Mouse (Mus musculus): ENCODE data around the gene Gfra1. TPM values are rescaled to one million over a fixed set of nuclear protein-coding genes. Genes with fewer than 3 reads are reported as not detected.

Gene Gfra1
- polyA plus RNA-seq, 1 experiment = 0.09 TPM

DNA sequence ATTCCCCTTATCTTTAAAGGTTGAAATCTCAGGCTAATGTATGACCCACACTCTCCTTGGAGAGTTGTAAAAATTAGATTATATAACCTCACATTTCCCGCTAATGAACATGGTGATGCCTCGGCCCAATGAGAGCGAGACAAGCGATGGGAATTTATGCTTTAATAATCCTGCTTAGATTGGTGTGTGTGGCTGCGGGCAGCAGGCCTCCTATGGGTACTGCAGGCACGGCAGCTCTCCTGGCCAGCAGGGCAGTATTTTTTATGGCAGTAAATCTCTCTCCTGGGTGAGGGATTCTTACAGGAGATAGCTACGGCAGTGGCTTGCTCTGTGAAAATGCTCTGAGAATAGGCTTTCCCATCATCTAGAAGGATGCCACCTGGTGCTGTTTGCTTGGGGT lies 250.2 kb downstream of the Gfra1 start:
- TF ChIP-seq POLR2A (IDR thresholded peaks at IDR 0.05; ENCODE audit: low read depth, low read length) (no peak), CTCF (IDR thresholded peaks at IDR 0.05; ENCODE audit: extremely low read depth, insufficient read depth, insufficient read length, insufficient replicate concordance) (no peak)
- WGBS = 91% methylated on average over 7 of the region's 7 CpGs
- Histone ChIP-seq H3K4me1 (ENCODE audit: control insufficient read depth, insufficient read depth, insufficient read length) (no peaks in the 10 kb centered on the region), H3K27ac (ENCODE audit: insufficient read depth, low read length) (no peak overlapping the region), H3K36me3 (ENCODE audit: control insufficient read depth, insufficient read depth, low read length) (no peaks in the 10 kb centered on the region), H3K27me3 (ENCODE audit: control insufficient read depth, insufficient read depth, low read length) (no peaks in the 10 kb centered on the region), H3K4me3 (ENCODE audit: extremely low read depth, insufficient read depth, insufficient read length) (no peak overlapping the region)
- DNase-seq (ENCODE audit: low read depth in 1 of 2, low spot score in 2 of 2) = no peak

DNA sequence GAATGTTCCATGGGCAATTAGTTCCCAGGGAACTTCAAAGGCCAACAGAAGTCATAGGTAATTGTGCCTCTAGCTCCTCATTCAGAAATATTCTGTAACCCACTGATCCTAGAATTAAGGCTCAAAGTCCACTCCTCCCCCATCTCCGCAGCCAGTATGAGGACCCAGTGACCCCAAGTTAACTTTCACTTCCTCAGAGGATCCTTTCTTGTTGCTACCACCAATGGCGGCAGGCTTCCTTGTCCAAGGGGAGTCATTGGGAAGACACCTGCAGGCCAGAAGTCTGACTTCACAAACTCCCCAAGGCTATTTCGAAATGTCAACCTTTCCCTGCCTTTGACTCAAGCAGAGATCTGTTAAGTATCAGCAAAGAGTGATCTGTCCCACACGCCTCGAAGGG lies 253.1 kb downstream of the Gfra1 start:
- Histone ChIP-seq H3K27ac (ENCODE audit: insufficient read depth, low read length) (no peak overlapping the region), H3K4me1 (ENCODE audit: control insufficient read depth, insufficient read depth, insufficient read length) (no peaks in the 10 kb centered on the region), H3K27me3 (ENCODE audit: control insufficient read depth, insufficient read depth, low read length) (no peaks in the 10 kb centered on the region), H3K36me3 (ENCODE audit: control insufficient read depth, insufficient read depth, low read length) (no peaks in the 10 kb centered on the region), H3K4me3 (ENCODE audit: extremely low read depth, insufficient read depth, insufficient read length) (no peak overlapping the region)
- DNase-seq (ENCODE audit: low read depth in 1 of 2, low spot score in 2 of 2) = no peak
- TF ChIP-seq POLR2A (IDR thresholded peaks at IDR 0.05; ENCODE audit: low read depth, low read length) (no peak), CTCF (IDR thresholded peaks at IDR 0.05; ENCODE audit: extremely low read depth, insufficient read depth, insufficient read length, insufficient replicate concordance) (no peak)
- 64% methylated on average over 5 of the region's 5 CpGs for WGBS

DNA sequence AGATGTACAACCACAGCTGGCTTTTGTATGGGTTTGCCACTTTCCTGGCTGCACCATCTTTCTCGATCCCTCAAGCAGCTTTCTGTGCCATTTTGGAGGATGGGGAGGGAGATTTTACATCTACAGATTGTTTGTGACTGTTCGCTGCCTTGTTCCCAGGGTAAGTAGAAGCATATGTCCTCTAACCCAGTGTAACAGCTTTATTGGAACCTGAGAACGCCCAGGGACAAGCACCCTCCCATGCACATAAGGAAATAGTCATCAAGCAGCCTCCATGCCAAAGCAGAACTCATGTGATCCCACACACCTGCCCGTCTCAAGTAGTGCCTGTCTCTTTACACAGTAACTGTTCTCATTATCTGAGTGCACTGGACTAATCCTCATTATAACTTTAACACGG lies 256.0 kb downstream of the Gfra1 start:
- H3K27me3 ChIP-seq (ENCODE audit: control insufficient read depth, insufficient read depth, low read length) = no peaks in the 10 kb centered on the region

DNA sequence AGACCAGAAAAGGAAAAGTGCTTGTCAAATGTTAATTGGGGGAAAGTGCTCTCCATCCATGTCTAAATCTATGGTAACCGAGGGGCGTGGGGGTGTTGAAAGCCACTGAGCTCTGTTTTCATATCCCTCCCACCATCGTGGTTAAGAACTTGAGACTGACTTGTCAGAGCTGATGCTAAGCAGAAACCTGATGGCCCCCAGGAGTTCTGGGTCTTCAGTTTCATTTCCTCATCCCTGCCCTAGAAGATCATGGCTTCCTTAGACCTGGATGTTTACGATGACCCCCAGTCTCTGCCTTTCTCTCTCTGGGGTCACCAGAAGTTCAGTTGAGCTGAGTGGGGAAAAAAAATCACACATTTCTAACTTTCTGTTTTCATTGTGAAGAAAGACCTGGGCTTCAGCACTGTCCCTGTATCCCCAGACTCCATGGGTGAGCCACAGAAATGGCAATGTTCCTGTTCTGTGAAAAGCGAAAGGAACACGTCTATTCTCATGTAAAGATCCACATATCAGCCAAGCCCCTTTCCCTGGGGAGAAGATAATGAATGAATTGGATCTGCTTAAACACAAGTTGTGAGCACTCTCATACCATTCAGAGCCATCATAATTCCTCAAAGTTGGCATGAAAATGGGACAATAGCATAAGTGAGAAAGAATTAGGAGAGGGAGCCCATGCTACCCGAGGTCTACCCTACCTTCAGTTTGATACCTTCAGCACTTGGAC lies 261.8 kb downstream of the Gfra1 start:
- Histone ChIP-seq H3K4me1 (ENCODE audit: control insufficient read depth, insufficient read depth, insufficient read length) (peaks cover 6% of the 10 kb centered on the region), H3K27ac (ENCODE audit: insufficient read depth, low read length) (no peak overlapping the region), H3K4me3 (ENCODE audit: extremely low read depth, insufficient read depth, insufficient read length) (no peak overlapping the region), H3K27me3 (ENCODE audit: control insufficient read depth, insufficient read depth, low read length) (no peaks in the 10 kb centered on the region), H3K36me3 (ENCODE audit: control insufficient read depth, insufficient read depth, low read length) (no peaks in the 10 kb centered on the region)
- no peak for DNase-seq (ENCODE audit: low read depth in 1 of 2, low spot score in 2 of 2)
- TF ChIP-seq CTCF (IDR thresholded peaks at IDR 0.05; ENCODE audit: extremely low read depth, insufficient read depth, insufficient read length, insufficient replicate concordance) (no peak), POLR2A (IDR thresholded peaks at IDR 0.05; ENCODE audit: low read depth, low read length) (no peak)
- 32% methylated on average over 7 of the region's 7 CpGs for WGBS

More for the DNA sequence above, 256.0 kb downstream of the Gfra1 start:
- H3K4me1 ChIP-seq (ENCODE audit: control insufficient read depth, insufficient read depth, insufficient read length) = no peaks in the 10 kb centered on the region; the same call in 1 of the 2 replicates
- H3K27ac ChIP-seq (ENCODE audit: insufficient read depth, low read length) = no peak overlapping the region
- no peak for DNase-seq (ENCODE audit: low read depth in 1 of 2, low spot score in 2 of 2)
- WGBS = 88% methylated on average over 5 of the region's 5 CpGs
- no peaks in the 10 kb centered on the region for H3K36me3 ChIP-seq (ENCODE audit: control insufficient read depth, insufficient read depth, low read length)
- no peak overlapping the region for H3K4me3 ChIP-seq (ENCODE audit: extremely low read depth, insufficient read depth, insufficient read length)
- TF ChIP-seq CTCF (IDR thresholded peaks at IDR 0.05; ENCODE audit: extremely low read depth, insufficient read depth, insufficient read length, insufficient replicate concordance) (no peak), POLR2A (IDR thresholded peaks at IDR 0.05; ENCODE audit: low read depth, low read length) (no peak)

DNA sequence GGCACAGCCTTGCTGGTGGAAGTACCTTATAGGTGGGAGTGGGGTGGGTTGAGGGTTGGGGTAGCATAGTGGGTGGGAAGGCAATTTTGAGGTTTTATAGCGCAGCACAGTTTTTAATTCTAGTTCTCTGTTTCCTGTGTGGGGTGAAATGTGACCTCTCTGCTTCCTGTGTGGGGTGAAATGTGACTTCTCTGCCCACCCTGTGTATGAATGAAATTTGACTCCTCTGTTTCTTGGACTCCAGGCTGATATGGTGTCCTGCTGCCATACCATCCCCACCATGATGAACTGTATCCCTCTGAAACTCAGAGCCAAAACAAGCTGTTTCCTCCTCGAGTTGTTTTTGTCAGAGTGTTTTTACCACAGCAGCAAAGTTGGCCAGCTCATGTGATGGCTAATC lies 264.8 kb downstream of the Gfra1 start:
- Histone ChIP-seq H3K27ac (ENCODE audit: insufficient read depth, low read length) (no peak overlapping the region), H3K4me3 (ENCODE audit: extremely low read depth, insufficient read depth, insufficient read length) (no peak overlapping the region), H3K4me1 (ENCODE audit: control insufficient read depth, insufficient read depth, insufficient read length) (peaks cover 6% of the 10 kb centered on the region), H3K36me3 (ENCODE audit: control insufficient read depth, insufficient read depth, low read length) (no peaks in the 10 kb centered on the region), H3K27me3 (ENCODE audit: control insufficient read depth, insufficient read depth, low read length) (no peaks in the 10 kb centered on the region)
- TF ChIP-seq CTCF (IDR thresholded peaks at IDR 0.05; ENCODE audit: extremely low read depth, insufficient read depth, insufficient read length, insufficient replicate concordance) (no peak), POLR2A (IDR thresholded peaks at IDR 0.05; ENCODE audit: low read depth, low read length) (no peak)
- WGBS = 21% methylated on average over 2 of the region's 2 CpGs
- DNase-seq (ENCODE audit: low read depth in 1 of 2, low spot score in 2 of 2) = no peak

DNA sequence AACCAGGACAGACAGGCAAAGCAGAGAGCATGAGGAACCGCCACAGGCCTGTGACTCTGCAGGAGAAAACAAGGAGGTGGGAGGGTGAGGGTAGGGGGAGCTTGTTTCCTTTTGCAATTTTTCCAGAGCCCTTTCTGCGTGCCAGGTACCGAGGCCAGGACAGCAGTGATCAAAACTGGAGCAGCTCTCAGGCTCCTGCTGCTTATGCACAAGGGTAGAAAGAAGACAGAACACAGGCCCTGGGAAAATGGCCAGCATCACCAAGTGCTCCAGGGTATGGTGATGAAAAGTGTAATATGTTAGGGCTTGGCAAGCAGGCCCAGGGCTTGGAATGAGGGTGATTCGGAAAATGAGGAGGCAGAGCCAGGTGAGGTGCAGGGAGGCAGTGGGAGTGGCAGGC lies 269.2 kb downstream of the Gfra1 start:
- Histone ChIP-seq H3K4me1 (ENCODE audit: control insufficient read depth, insufficient read depth, insufficient read length) (no peaks in the 10 kb centered on the region; the same call in 1 of the 2 replicates), H3K36me3 (ENCODE audit: control insufficient read depth, insufficient read depth, low read length) (no peaks in the 10 kb centered on the region), H3K27me3 (ENCODE audit: control insufficient read depth, insufficient read depth, low read length) (no peaks in the 10 kb centered on the region), H3K27ac (ENCODE audit: insufficient read depth, low read length) (no peak overlapping the region), H3K4me3 (ENCODE audit: extremely low read depth, insufficient read depth, insufficient read length) (no peak overlapping the region)
- TF ChIP-seq CTCF (IDR thresholded peaks at IDR 0.05; ENCODE audit: extremely low read depth, insufficient read depth, insufficient read length, insufficient replicate concordance) (no peak), POLR2A (IDR thresholded peaks at IDR 0.05; ENCODE audit: low read depth, low read length) (no peak)
- no peak for DNase-seq (ENCODE audit: low read depth in 1 of 2, low spot score in 2 of 2)
- WGBS = 86% methylated on average over 4 of the region's 4 CpGs

Other genes starting within 250 kb of the Gfra1 start
- not detected in 2 replicates for gene Ccdc172, start 56.1 kb upstream of the Gfra1 start, polyA plus RNA-seq (2012; rRNA removed)
- gene Pnlip, start 196.6 kb upstream of the Gfra1 start, polyA plus RNA-seq (2012; rRNA removed) = 2,694 and 3,775 TPM in 2 replicates

Measured in spleen, adult 2 months (tissue).